Mouse (Mus musculus): ENCODE results near the gene Ogg1.
"Not testable (repeated sequence)": the region's sequence is repeated elsewhere in the genome, so short reads cannot be mapped to it uniquely, and the experiment has no call there.

Gene Ogg1

GRCm38 (mm10) chr6:113331721-113332120 is 4.9 kb downstream of the Ogg1 start:
- no peak for DNase-seq (ENCODE audit: low spot score in 2 of 2)

- not testable (repeated sequence) for DNase-seq (ENCODE audit: low spot score in 2 of 2)
Measured at GRCm38 (mm10) chr6:113332734-113333133, 6.0 kb downstream of the Ogg1 start.

- peak in 1 of 2 experiments; percentile 73 for DNase-seq (ENCODE audit: low spot score in 2 of 2)
Measured at GRCm38 (mm10) chr6:113333137-113333950, 6.6 kb downstream of the Ogg1 start.

GRCm38 (mm10) chr6:113334216-113334615 is 7.4 kb downstream of the Ogg1 start:
- DNase-seq (ENCODE audit: low spot score in 2 of 2): no peak

- no peak for DNase-seq (ENCODE audit: low spot score in 2 of 2)
Measured at GRCm38 (mm10) chr6:113336852-113337620, 10.3 kb downstream of the Ogg1 start.

- DNase-seq (ENCODE audit: low spot score in 2 of 2): no peak
Measured at GRCm38 (mm10) chr6:113341574-113341973, 14.8 kb downstream of the Ogg1 start.

- no peak for DNase-seq (ENCODE audit: low spot score in 2 of 2)
Measured at GRCm38 (mm10) chr6:113342297-113342696, 15.5 kb downstream of the Ogg1 start.

- peak in 1 of 2 experiments; percentile 79 for DNase-seq (ENCODE audit: low spot score in 2 of 2)
Measured at GRCm38 (mm10) chr6:113343177-113344092, 16.7 kb downstream of the Ogg1 start, which contains the start of gene Camk1. Gene Camk1 (minus strand): TSS chr6:113343984.

GRCm38 (mm10) chr6:113344321-113344720 is 17.5 kb downstream of the Ogg1 start:
- no peak for DNase-seq (ENCODE audit: low spot score in 2 of 2)

- no peak for DNase-seq (ENCODE audit: low spot score in 2 of 2)
Measured at GRCm38 (mm10) chr6:113346897-113347296, 20.1 kb downstream of the Ogg1 start.

GRCm38 (mm10) chr6:113350538-113350937 is 23.8 kb downstream of the Ogg1 start:
- DNase-seq (ENCODE audit: low spot score in 2 of 2): no peak

- no peak for DNase-seq (ENCODE audit: low spot score in 2 of 2)
Measured at GRCm38 (mm10) chr6:113351161-113351560, 24.4 kb downstream of the Ogg1 start.

GRCm38 (mm10) chr6:113351653-113352052 is 24.9 kb downstream of the Ogg1 start:
- DNase-seq (ENCODE audit: low spot score in 2 of 2): no peak

GRCm38 (mm10) chr6:113352820-113353219 is 26.0 kb downstream of the Ogg1 start:
- DNase-seq (ENCODE audit: low spot score in 2 of 2): no peak

- no peak for DNase-seq (ENCODE audit: low spot score in 2 of 2)
Measured at GRCm38 (mm10) chr6:113353696-113354095, 26.9 kb downstream of the Ogg1 start.

GRCm38 (mm10) chr6:113361476-113361875 is 34.7 kb downstream of the Ogg1 start:
- DNase-seq (ENCODE audit: low spot score in 2 of 2): no peak

- no peak for DNase-seq (ENCODE audit: low spot score in 2 of 2)
Measured at GRCm38 (mm10) chr6:113362241-113362640, 35.5 kb downstream of the Ogg1 start.

GRCm38 (mm10) chr6:113364518-113365135 is 37.9 kb downstream of the Ogg1 start:
- DNase-seq (ENCODE audit: low spot score in 2 of 2): no peak

GRCm38 (mm10) chr6:113366639-113367038 is 39.9 kb downstream of the Ogg1 start:
- DNase-seq (ENCODE audit: low spot score in 2 of 2): no peak

GRCm38 (mm10) chr6:113367574-113367973 is 40.8 kb downstream of the Ogg1 start:
- DNase-seq (ENCODE audit: low spot score in 2 of 2): no peak

- DNase-seq (ENCODE audit: low spot score in 2 of 2): no peak
Measured at GRCm38 (mm10) chr6:113368124-113368523, 41.4 kb downstream of the Ogg1 start.
